ENCODE assay signal across 22 mouse cellular contexts in the genomic region with DNA sequence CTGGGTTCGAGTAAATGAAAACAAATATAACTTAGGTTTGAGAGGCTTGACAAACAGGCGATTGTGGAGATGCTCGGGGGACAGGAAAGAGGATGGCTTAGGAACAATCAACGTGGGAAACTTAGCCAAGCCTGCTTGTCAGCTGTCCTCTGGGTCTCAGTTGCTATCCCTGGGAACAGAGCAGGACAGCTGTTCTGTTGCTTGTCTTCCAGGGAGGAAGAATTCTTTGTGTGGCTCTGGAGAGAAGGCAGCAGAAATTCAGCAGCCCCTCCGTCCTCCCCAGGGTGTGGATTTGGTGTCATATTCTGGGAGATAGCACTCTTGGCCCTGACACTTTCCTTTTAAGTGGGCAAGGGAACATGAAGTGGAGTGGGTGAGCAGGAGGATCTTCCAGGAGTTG.
DNase-seq lines count a peak whose midpoint lies in the region; ATAC-seq and TF ChIP-seq lines count a peak whose summit lies in the region.
"Had no signal": no experiment of that assay in that cellular context is flagged by ENCODE, and none has a peak within 500 bp of the region (broad histone marks: within the 10 kb centered on the region; RNA-seq: fewer than 3 reads in every experiment).

No protein-coding gene starts in this region.

- no peak for ATAC-seq in intestine, embryonic 14.5 days (replicated peaks; ENCODE audit: low FRiP score, low TSS enrichment, low read depth)
- ATAC-seq in intestine, embryonic 16.5 days = no peak
- ATAC-seq: forebrain, embryonic 14.5 days; forebrain, embryonic 16.5 days had no signal

- H3K4me1 ChIP-seq in heart, adult 2 months (ENCODE audit: control insufficient read depth, insufficient read depth, low read length) = no peaks in the 10 kb centered on the region
- no peaks in the 10 kb centered on the region for H3K4me1 ChIP-seq in intestine, embryonic 14.5 days (replicated peaks; ENCODE audit: control insufficient read depth, insufficient read depth, low read length)
- H3K4me1 ChIP-seq in intestine, embryonic 16.5 days (ENCODE audit: control insufficient read depth, insufficient read depth, low read length) = no peaks in the 10 kb centered on the region
- H3K4me1 ChIP-seq: embryonic facial prominence, embryonic 15.5 days had no signal

- no peak for TF ChIP-seq EP300 in heart, adult 2 months (IDR thresholded peaks at IDR 0.05; ENCODE audit: insufficient read depth, low read depth, low read length)

- H3K4me2 ChIP-seq in intestine, embryonic 14.5 days (ENCODE audit: low read length) = no peak overlapping the region
- no peak overlapping the region for H3K4me2 ChIP-seq in intestine, embryonic 16.5 days (ENCODE audit: low read depth, low read length)
- H3K4me2 ChIP-seq: embryonic facial prominence, embryonic 12.5 days; embryonic facial prominence, embryonic 15.5 days; forebrain, embryonic 12.5 days had no signal

- H3K9ac ChIP-seq in heart, adult 2 months (ENCODE audit: low read depth, low read length) = no peak overlapping the region
- no peak overlapping the region for H3K9ac ChIP-seq in intestine, embryonic 14.5 days (ENCODE audit: low read length)
- H3K9ac ChIP-seq in intestine, embryonic 16.5 days (ENCODE audit: low read depth, low read length) = no peak overlapping the region
- H3K9ac ChIP-seq: embryonic facial prominence, embryonic 12.5 days; embryonic facial prominence, embryonic 15.5 days; forebrain, embryonic 12.5 days had no signal

- TF ChIP-seq CTCF in heart, adult 2 months (IDR thresholded peaks at IDR 0.05) = no peak

- no peak overlapping the region for H3K4me3 ChIP-seq in heart, adult 2 months
- no peak overlapping the region for H3K4me3 ChIP-seq in intestine, embryonic 14.5 days (ENCODE audit: low read depth, low read length)
- H3K4me3 ChIP-seq in intestine, embryonic 16.5 days (ENCODE audit: low read length) = no peak overlapping the region
- H3K4me3 ChIP-seq: embryonic facial prominence, embryonic 12.5 days; embryonic facial prominence, embryonic 15.5 days; erythroblast, embryonic 14.5 days; forebrain, embryonic 10.5 days; forebrain, embryonic 12.5 days had no signal

- H3K79me2 ChIP-seq in heart, adult 2 months (replicated peaks; ENCODE audit: control insufficient read depth, insufficient read depth, low read length) = no peaks in the 10 kb centered on the region

- no peaks in the 10 kb centered on the region for H3K9me3 ChIP-seq in intestine, embryonic 14.5 days (ENCODE audit: control insufficient read depth, low read length)
- no peaks in the 10 kb centered on the region for H3K9me3 ChIP-seq in intestine, embryonic 16.5 days (ENCODE audit: control insufficient read depth, low read length)
- H3K9me3 ChIP-seq: embryonic facial prominence, embryonic 12.5 days; embryonic facial prominence, embryonic 15.5 days; forebrain, embryonic 10.5 days; forebrain, embryonic 12.5 days had no signal

- WGBS in heart, adult 2 months = 40% methylated on average over 5 of the region's 5 CpGs
- 41% methylated on average over 5 of the region's 5 CpGs for WGBS in intestine, embryonic 14.5 days
- 42% methylated on average over 5 of the region's 5 CpGs for WGBS in intestine, embryonic 16.5 days

- no peak for TF ChIP-seq POLR2A in heart, adult 2 months (IDR thresholded peaks at IDR 0.05; ENCODE audit: insufficient read depth, low read depth, low read length)

- H3K36me3 ChIP-seq in heart, adult 2 months (ENCODE audit: control insufficient read depth, insufficient read depth, low read length) = no peaks in the 10 kb centered on the region
- no peaks in the 10 kb centered on the region for H3K36me3 ChIP-seq in intestine, embryonic 14.5 days (ENCODE audit: control insufficient read depth, insufficient read depth, low read length)
- H3K36me3 ChIP-seq in intestine, embryonic 16.5 days (ENCODE audit: control insufficient read depth, insufficient read depth, low read length) = no peaks in the 10 kb centered on the region
- H3K36me3 ChIP-seq: embryonic facial prominence, embryonic 12.5 days; embryonic facial prominence, embryonic 15.5 days; forebrain, embryonic 10.5 days; forebrain, embryonic 12.5 days had no signal

- DNase-seq in heart, adult 11 months = peak; percentile 55
- DNase-seq in heart, adult 2 months = no peak
- DNase-seq in intestine, embryonic 14.5 days (ENCODE audit: low spot score) = peak; percentile 50
- DNase-seq in kidney, adult 11 months = no peak
- DNase-seq: adrenal gland, adult 2 months; adrenal gland, postnatal 10 days; adrenal gland, postnatal 25 days; cerebellum, adult 11 months; cerebellum, adult 18-20 months; cerebellum, adult 8-10 months; cerebellum, adult 9-11 months; cerebellum, postnatal 14 days; cerebellum, postnatal 36 days; embryo, embryonic 11 days had no signal

- peaks cover 2% of the 10 kb centered on the region; the same call in 1 of the 2 replicates for H3K27me3 ChIP-seq in heart, adult 2 months (ENCODE audit: control insufficient read depth, insufficient read depth, low read length)
- H3K27me3 ChIP-seq in intestine, embryonic 14.5 days (replicated peaks; ENCODE audit: control insufficient read depth, insufficient read depth, low read length) = no peaks in the 10 kb centered on the region; the same call in 1 of the 2 replicates
- H3K27me3 ChIP-seq in intestine, embryonic 16.5 days (replicated peaks; ENCODE audit: control insufficient read depth, insufficient read depth, low read length) = 0 out of 2 replicates have a peak, but pooled peaks cover 3% of the 10 kb centered on the region

- H3K27ac ChIP-seq in heart, adult 2 months = no peak overlapping the region
- no peak overlapping the region for H3K27ac ChIP-seq in intestine, embryonic 14.5 days (ENCODE audit: low read depth)
- no peak overlapping the region for H3K27ac ChIP-seq in intestine, embryonic 16.5 days (ENCODE audit: low read length)
- H3K27ac ChIP-seq: embryonic facial prominence, embryonic 12.5 days; embryonic facial prominence, embryonic 15.5 days; forebrain, embryonic 10.5 days; forebrain, embryonic 12.5 days had no signal

- intact Hi-C loops in heart, adult 2 months (cut with DNase I) = no loop called here

Comparison
In these comparisons a context has a peak if more than half of its experiments do, and no peak if none do; other contexts are left out.
1. DNase-seq: peak in heart, adult 11 months (single experiment) and intestine, embryonic 14.5 days (single experiment); none in heart, adult 2 months (0 of 2) and kidney, adult 11 months (single experiment).